8 mouse cellular contexts compared by ENCODE assay signal in the genomic region with DNA sequence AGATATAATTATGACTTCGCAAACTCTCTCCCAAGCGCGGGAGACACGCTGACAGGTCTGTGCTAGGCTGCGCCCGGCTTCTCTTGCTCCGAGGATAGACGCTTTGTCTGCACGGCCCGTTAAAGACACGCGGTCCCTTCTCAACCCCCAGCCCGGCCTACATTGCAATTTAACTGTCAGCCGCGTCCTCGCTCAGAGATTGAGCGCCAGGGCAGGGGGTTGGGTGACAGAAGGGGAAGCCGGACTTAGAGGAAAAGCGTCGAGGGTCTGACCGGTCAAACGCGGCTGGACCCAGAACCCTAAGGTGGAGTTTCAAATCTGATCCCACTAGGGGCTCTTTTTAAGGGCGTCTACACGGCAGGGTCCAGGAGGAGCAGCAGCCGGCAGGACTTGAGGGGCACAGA. TPM values are rescaled to one million over a fixed set of nuclear protein-coding genes. Genes with fewer than 3 reads are reported as not detected.
DNase-seq lines count a peak whose midpoint lies in the region; ATAC-seq lines count a peak whose summit lies in the region.

No protein-coding gene starts in this region.

- peak overlapping the region; percentile 9 for H3K4me3 ChIP-seq in lung, embryonic 15.5 days
- peak overlapping the region; percentile 12; the same call in 1 of the 2 replicates for H3K4me3 ChIP-seq in forebrain, embryonic 11.5 days (ENCODE audit: low read depth, low read length)
- no peak overlapping the region for H3K4me3 ChIP-seq in limb, embryonic 11.5 days (ENCODE audit: low read depth, low read length)
- no peak overlapping the region for H3K4me3 ChIP-seq in stomach, embryonic 14.5 days (ENCODE audit: low read depth, low read length)

- H3K4me1 ChIP-seq in lung, embryonic 15.5 days = peaks cover 54% of the 10 kb centered on the region
- peaks cover 26% of the 10 kb centered on the region for H3K4me1 ChIP-seq in forebrain, embryonic 11.5 days (replicated peaks; ENCODE audit: control insufficient read depth, insufficient read depth, low read length)
- peaks cover 45% of the 10 kb centered on the region for H3K4me1 ChIP-seq in limb, embryonic 11.5 days (ENCODE audit: control insufficient read depth, insufficient read depth, low read length)
- H3K4me1 ChIP-seq in stomach, embryonic 14.5 days (ENCODE audit: control insufficient read depth, insufficient read depth, low read length) = peaks cover 26% of the 10 kb centered on the region; the same call in 1 of the 2 replicates

- 2% methylated on average over 26 of the region's 26 CpGs for WGBS in lung, embryonic 15.5 days
- WGBS in forebrain, embryonic 11.5 days = 1% methylated on average over 26 of the region's 26 CpGs
- under 1% methylated on average over 26 of the region's 26 CpGs for WGBS in limb, embryonic 11.5 days
- 3% methylated on average over 26 of the region's 26 CpGs for WGBS in stomach, embryonic 14.5 days

- peaks cover 67% of the 10 kb centered on the region for H3K27me3 ChIP-seq in lung, embryonic 15.5 days
- H3K27me3 ChIP-seq in forebrain, embryonic 11.5 days (ENCODE audit: control insufficient read depth, insufficient read depth, low read length) = peaks cover 66% of the 10 kb centered on the region
- peaks cover 45% of the 10 kb centered on the region for H3K27me3 ChIP-seq in limb, embryonic 11.5 days (ENCODE audit: control insufficient read depth, insufficient read depth, low read length)
- peaks cover 12% of the 10 kb centered on the region; the same call in 1 of the 2 replicates for H3K27me3 ChIP-seq in stomach, embryonic 14.5 days (ENCODE audit: control insufficient read depth, insufficient read depth, low read length)

- no peaks in the 10 kb centered on the region for H3K9me3 ChIP-seq in lung, embryonic 15.5 days
- H3K9me3 ChIP-seq in forebrain, embryonic 11.5 days (ENCODE audit: control insufficient read depth, low read length) = peaks cover 4% of the 10 kb centered on the region; the same call in 1 of the 2 replicates
- H3K9me3 ChIP-seq in limb, embryonic 11.5 days (ENCODE audit: control insufficient read depth, low read length) = peaks cover 2% of the 10 kb centered on the region; the same call in 1 of the 2 replicates
- H3K9me3 ChIP-seq in stomach, embryonic 14.5 days (ENCODE audit: control insufficient read depth, low read depth, low read length) = peaks cover 4% of the 10 kb centered on the region; the same call in 1 of the 2 replicates

- no peaks in the 10 kb centered on the region for H3K36me3 ChIP-seq in lung, embryonic 15.5 days
- no peaks in the 10 kb centered on the region for H3K36me3 ChIP-seq in forebrain, embryonic 11.5 days (ENCODE audit: control insufficient read depth, insufficient read depth, low read length)
- no peaks in the 10 kb centered on the region for H3K36me3 ChIP-seq in limb, embryonic 11.5 days (ENCODE audit: control insufficient read depth, insufficient read depth, low read length)
- H3K36me3 ChIP-seq in stomach, embryonic 14.5 days (ENCODE audit: control insufficient read depth, insufficient read depth, low read length) = no peaks in the 10 kb centered on the region

- H3K9ac ChIP-seq in lung, embryonic 15.5 days = no peak overlapping the region
- no peak overlapping the region for H3K9ac ChIP-seq in forebrain, embryonic 11.5 days (ENCODE audit: low read length)
- no peak overlapping the region; the same call in 1 of the 2 replicates for H3K9ac ChIP-seq in limb, embryonic 11.5 days (ENCODE audit: low read length)
- H3K9ac ChIP-seq in stomach, embryonic 14.5 days (replicated peaks; ENCODE audit: low read depth, low read length) = no peak overlapping the region

- ATAC-seq in lung, embryonic 15.5 days (ENCODE audit: borderline replicate concordance, extremely low read depth, low FRiP score, low TSS enrichment) = no peak
- ATAC-seq in forebrain, embryonic 11.5 days (replicated peaks; ENCODE audit: low FRiP score) = no peak
- ATAC-seq in limb, embryonic 11.5 days (ENCODE audit: insufficient number of reproducible peaks, low FRiP score, low TSS enrichment, low read depth) = no peak
- ATAC-seq in stomach, embryonic 14.5 days (ENCODE audit: insufficient number of reproducible peaks, insufficient read depth, low FRiP score, low read depth) = no peak

- no peak overlapping the region for H3K27ac ChIP-seq in lung, embryonic 15.5 days
- H3K27ac ChIP-seq in forebrain, embryonic 11.5 days (ENCODE audit: low read depth, low read length) = no peak overlapping the region
- H3K27ac ChIP-seq in limb, embryonic 11.5 days (replicated peaks; ENCODE audit: low read depth, low read length) = no peak overlapping the region
- no peak overlapping the region for H3K27ac ChIP-seq in stomach, embryonic 14.5 days (ENCODE audit: low read length)

- peak overlapping the region; percentile 17; the same call in 1 of the 2 replicates for H3K4me2 ChIP-seq in lung, embryonic 15.5 days
- peak overlapping the region; percentile 35 for H3K4me2 ChIP-seq in forebrain, embryonic 11.5 days (ENCODE audit: low read depth, low read length, severe bottlenecking)
- peak overlapping the region; percentile 22; the same call in 1 of the 2 replicates for H3K4me2 ChIP-seq in limb, embryonic 11.5 days (ENCODE audit: low read depth, severe bottlenecking)
- 0 out of 2 replicates have a peak overlapping the region, but pooled peaks have one; percentile 1 for H3K4me2 ChIP-seq in stomach, embryonic 14.5 days (replicated peaks; ENCODE audit: low read depth, low read length)

- DNase-seq in lung, postnatal 14 days = no peak
- DNase-seq in forebrain, embryonic 11.5 days (ENCODE audit: low spot score) = peak; percentile 72
- peak; percentile 70 for DNase-seq in limb, embryonic 11.5 days (ENCODE audit: low spot score)
- DNase-seq in ovary, postnatal 14 days (ENCODE audit: low spot score) = no peak
- DNase-seq in right cerebral cortex, postnatal 25 days = no peak
- DNase-seq in left cerebral cortex, adult 18-20 months (ENCODE audit: low spot score in 2 of 2) = no peak

RNA-seq across cellular contexts. Expression of gene 1700067P10Rik, which starts 6.6 kb away (rescaled TPM):
- not detected in 2 replicates for polyA plus RNA-seq in lung, embryonic 15.5 days (2015; fragmentation: Nextera tagmentation; extraction: Ambion mirVana)
- not detected in 2 replicates for polyA plus RNA-seq in forebrain, embryonic 11.5 days (2014; fragmentation: Nextera tagmentation; extraction: Ambion mirVana)
- not detected in 2 replicates for polyA plus RNA-seq in limb, embryonic 11.5 days (2014; fragmentation: Nextera tagmentation; extraction: Ambion mirVana)
- polyA plus RNA-seq in stomach, embryonic 14.5 days (2014; fragmentation: Nextera tagmentation; extraction: Ambion mirVana) = not detected in 2 replicates
- total RNA-seq in left cerebral cortex, adult 18-20 months (2021) = not detected

RNA-seq across cellular contexts. Expression of gene 9830107B12Rik, which starts 50.3 kb away (rescaled TPM):
- not detected in 2 replicates for polyA plus RNA-seq in lung, embryonic 15.5 days (2015; fragmentation: Nextera tagmentation; extraction: Ambion mirVana)
- not detected in 2 replicates for polyA plus RNA-seq in forebrain, embryonic 11.5 days (2014; fragmentation: Nextera tagmentation; extraction: Ambion mirVana)
- not detected in 2 replicates for polyA plus RNA-seq in limb, embryonic 11.5 days (2014; fragmentation: Nextera tagmentation; extraction: Ambion mirVana)
- polyA plus RNA-seq in stomach, embryonic 14.5 days (2014; fragmentation: Nextera tagmentation; extraction: Ambion mirVana) = not detected in 2 replicates
- total RNA-seq in left cerebral cortex, adult 18-20 months (2021) = not detected

RNA-seq across cellular contexts. Expression of gene 1700122O11Rik, which starts 57.6 kb away (rescaled TPM):
- polyA plus RNA-seq in lung, embryonic 15.5 days (2015; fragmentation: Nextera tagmentation; extraction: Ambion mirVana) = not detected in 2 replicates
- polyA plus RNA-seq in forebrain, embryonic 11.5 days (2014; fragmentation: Nextera tagmentation; extraction: Ambion mirVana) = not detected in 2 replicates
- polyA plus RNA-seq in limb, embryonic 11.5 days (2014; fragmentation: Nextera tagmentation; extraction: Ambion mirVana) = not detected in 2 replicates
- polyA plus RNA-seq in stomach, embryonic 14.5 days (2014; fragmentation: Nextera tagmentation; extraction: Ambion mirVana) = not detected in 2 replicates
- not detected for total RNA-seq in left cerebral cortex, adult 18-20 months (2021)

Comparison
In these comparisons a context has a peak if more than half of its experiments do, and no peak if none do; other contexts are left out.
1. H3K4me3 ChIP-seq: peak in lung, embryonic 15.5 days (single experiment) and forebrain, embryonic 11.5 days (single experiment); none in limb, embryonic 11.5 days (single experiment) and stomach, embryonic 14.5 days (single experiment).
2. DNase-seq: peak in forebrain, embryonic 11.5 days (single experiment) and limb, embryonic 11.5 days (single experiment); none in lung, postnatal 14 days (single experiment), ovary, postnatal 14 days (single experiment), right cerebral cortex, postnatal 25 days (single experiment) and left cerebral cortex, adult 18-20 months (0 of 2).
3. Peak in every context shown above with its lines, with median percentiles within 50 percentile points of each other: H3K4me2 ChIP-seq.